In genomic region chr2:173264467-173265128, GRCm38 (mm10) we compare ENCODE assay signal across 8 mouse cellular contexts. TPM values are rescaled to one million over a fixed set of nuclear protein-coding genes. Genes with fewer than 3 reads are reported as not detected.
DNase-seq lines count a peak whose midpoint lies in the region; ATAC-seq and TF ChIP-seq lines count a peak whose summit lies in the region.

No protein-coding gene starts in this region.

- peaks cover 28% of the 10 kb centered on the region for H3K27me3 ChIP-seq in heart, embryonic 10.5 days (ENCODE audit: insufficient read depth, poor library complexity, severe bottlenecking)
- no peaks in the 10 kb centered on the region for H3K27me3 ChIP-seq in forebrain, embryonic 14.5 days (replicated peaks; ENCODE audit: control insufficient read depth, insufficient read depth, low read length)
- H3K27me3 ChIP-seq in kidney, adult 2 months (replicated peaks; ENCODE audit: control insufficient read depth, insufficient read depth, low read length): no peaks in the 10 kb centered on the region
- peaks cover 2% of the 10 kb centered on the region; the same call in 1 of the 2 replicates for H3K27me3 ChIP-seq in midbrain, embryonic 12.5 days
- H3K27me3 ChIP-seq in thymus, adult 2 months (ENCODE audit: control insufficient read depth, insufficient read depth, low read length): no peaks in the 10 kb centered on the region

- peaks cover 62% of the 10 kb centered on the region for H3K4me1 ChIP-seq in heart, embryonic 10.5 days
- H3K4me1 ChIP-seq in forebrain, embryonic 14.5 days (ENCODE audit: control insufficient read depth, insufficient read depth, low read length): peaks cover 51% of the 10 kb centered on the region
- peaks cover 51% of the 10 kb centered on the region for H3K4me1 ChIP-seq in kidney, adult 2 months (ENCODE audit: control insufficient read depth, insufficient read depth, low read length)
- H3K4me1 ChIP-seq in midbrain, embryonic 12.5 days: peaks cover 70% of the 10 kb centered on the region
- peaks cover 64% of the 10 kb centered on the region for H3K4me1 ChIP-seq in thymus, adult 2 months (replicated peaks; ENCODE audit: control insufficient read depth, insufficient read depth, low read length)

- peak overlapping the region; percentile 42; the same call in 1 of the 2 replicates for H3K27ac ChIP-seq in heart, embryonic 10.5 days
- H3K27ac ChIP-seq in forebrain, embryonic 14.5 days (ENCODE audit: low read depth, low read length): no peak overlapping the region; the same call in 1 of the 2 replicates
- H3K27ac ChIP-seq in kidney, adult 2 months (ENCODE audit: insufficient read depth, low read depth, low read length): no peak overlapping the region; the same call in 1 of the 2 replicates
- H3K27ac ChIP-seq in midbrain, embryonic 12.5 days (replicated peaks): no peak overlapping the region
- no peak overlapping the region for H3K27ac ChIP-seq in thymus, adult 2 months (ENCODE audit: control insufficient read depth, insufficient read depth, low read length)

- DNase-seq in heart, embryonic 10.5 days (ENCODE audit: low spot score): no peak
- DNase-seq in heart, adult 18-20 months: no peak
- peak; percentile 34 to 51 for DNase-seq in CD8-positive naive resting alpha-beta T cell, adult 2 months (ENCODE audit: low read depth in 2 of 2, low spot score in 2 of 2)
- DNase-seq in forebrain, embryonic 14.5 days (ENCODE audit: low spot score): peak; percentile 93
- DNase-seq in kidney, adult 2 months: peak; percentile 93
- DNase-seq in thymus, adult 2 months: peak; percentile 72
- DNase-seq in cerebellum, adult 9-11 months: no peak

- WGBS in heart, embryonic 10.5 days: 35% methylated on average over 13 of the region's 13 CpGs
- WGBS in forebrain, embryonic 14.5 days: 14% methylated on average over 13 of the region's 13 CpGs
- WGBS in kidney, adult 2 months: 29% methylated on average over 13 of the region's 13 CpGs
- 27% methylated on average over 13 of the region's 13 CpGs for WGBS in midbrain, embryonic 12.5 days
- WGBS in thymus, adult 2 months: 34% methylated on average over 13 of the region's 13 CpGs

- TF ChIP-seq POLR2A in kidney, adult 2 months (IDR thresholded peaks at IDR 0.05; ENCODE audit: low read depth, low read length): no peak
- no peak for TF ChIP-seq POLR2A in thymus, adult 2 months (IDR thresholded peaks at IDR 0.05; ENCODE audit: control insufficient read depth, extremely low read depth, insufficient read depth, low read length, poor library complexity)

- H3K4me2 ChIP-seq in forebrain, embryonic 14.5 days (ENCODE audit: low read length): peak overlapping the region; percentile 19; the same call in 1 of the 2 replicates
- H3K4me2 ChIP-seq in midbrain, embryonic 12.5 days (replicated peaks): no peak overlapping the region

- TF ChIP-seq CTCF in kidney, adult 2 months (conservative IDR thresholded peaks at IDR 0.05; ENCODE audit: insufficient read depth, insufficient read length, low read depth, low read length): no peak
- no peak for TF ChIP-seq CTCF in thymus, adult 2 months (IDR thresholded peaks at IDR 0.05; ENCODE audit: borderline replicate concordance, control insufficient read depth, extremely low read depth, insufficient read depth, low read length, poor library complexity)

- H3K9me3 ChIP-seq in heart, embryonic 10.5 days: no peaks in the 10 kb centered on the region
- H3K9me3 ChIP-seq in forebrain, embryonic 14.5 days (replicated peaks; ENCODE audit: control insufficient read depth, low read length): no peaks in the 10 kb centered on the region
- no peaks in the 10 kb centered on the region for H3K9me3 ChIP-seq in midbrain, embryonic 12.5 days

- 0 out of 2 replicates have a peak overlapping the region, but pooled peaks have one; percentile 6 for H3K9ac ChIP-seq in forebrain, embryonic 14.5 days (ENCODE audit: low read length)
- no peak overlapping the region for H3K9ac ChIP-seq in midbrain, embryonic 12.5 days (replicated peaks)

- no peaks in the 10 kb centered on the region for H3K36me3 ChIP-seq in heart, embryonic 10.5 days
- no peaks in the 10 kb centered on the region for H3K36me3 ChIP-seq in forebrain, embryonic 14.5 days (ENCODE audit: control insufficient read depth, insufficient read depth, low read length)
- no peaks in the 10 kb centered on the region for H3K36me3 ChIP-seq in kidney, adult 2 months (ENCODE audit: control insufficient read depth, insufficient read depth, low read length)
- no peaks in the 10 kb centered on the region for H3K36me3 ChIP-seq in midbrain, embryonic 12.5 days
- H3K36me3 ChIP-seq in thymus, adult 2 months (ENCODE audit: control insufficient read depth, insufficient read depth, low read length): no peaks in the 10 kb centered on the region

- no peak overlapping the region for H3K4me3 ChIP-seq in heart, embryonic 10.5 days
- no peak overlapping the region for H3K4me3 ChIP-seq in forebrain, embryonic 14.5 days (ENCODE audit: low read depth, low read length)
- H3K4me3 ChIP-seq in kidney, adult 2 months (ENCODE audit: insufficient read depth, low read depth, low read length): no peak overlapping the region
- no peak overlapping the region for H3K4me3 ChIP-seq in midbrain, embryonic 12.5 days
- H3K4me3 ChIP-seq in thymus, adult 2 months (ENCODE audit: control insufficient read depth, insufficient read depth, low read length): no peak overlapping the region

- peak; percentile 81 for ATAC-seq in forebrain, embryonic 14.5 days
- peak; percentile 59 for ATAC-seq in midbrain, embryonic 12.5 days (ENCODE audit: low FRiP score, low read depth)

RNA-seq across cellular contexts. Expression of gene Pmepa1, which starts 11.7 kb away (rescaled TPM):
- polyA plus RNA-seq in heart, embryonic 10.5 days (2016; fragmentation: Nextera tagmentation; extraction: Ambion mirVana): 1.4 and 1.9 TPM in 2 replicates
- total RNA-seq in heart, adult 18-20 months (2021): 10 to 100 TPM; 25.8 to 28.1 TPM
- polyA plus RNA-seq in forebrain, embryonic 14.5 days (2014; fragmentation: Nextera tagmentation; extraction: Ambion mirVana): 6.9 and 8.8 TPM in 2 replicates
- 35.6 and 44.7 TPM in 2 replicates for polyA plus RNA-seq in kidney, adult 2 months (2012; rRNA removed)
- polyA plus RNA-seq in midbrain, embryonic 12.5 days (2016; fragmentation: Nextera tagmentation; extraction: Ambion mirVana): 4.6 and 4.8 TPM in 2 replicates
- 68.7 and 70.3 TPM in 2 replicates for polyA plus RNA-seq in thymus, adult 2 months (2012; rRNA removed)

RNA-seq across cellular contexts. Expression of gene Zbp1, which starts 45.9 kb away (rescaled TPM):
- not detected in 2 replicates for polyA plus RNA-seq in heart, embryonic 10.5 days (2016; fragmentation: Nextera tagmentation; extraction: Ambion mirVana)
- 1 to 10 TPM in 1 of 2 experiments, under 1 TPM in 1; 0.90 to 1.3 TPM for total RNA-seq in heart, adult 18-20 months (2021)
- polyA plus RNA-seq in forebrain, embryonic 14.5 days (2014; fragmentation: Nextera tagmentation; extraction: Ambion mirVana): not detected in 2 replicates
- 3.3 and 7.8 TPM in 2 replicates for polyA plus RNA-seq in kidney, adult 2 months (2012; rRNA removed)
- polyA plus RNA-seq in midbrain, embryonic 12.5 days (2016; fragmentation: Nextera tagmentation; extraction: Ambion mirVana): 0.63 and 0.80 TPM in 2 replicates
- polyA plus RNA-seq in thymus, adult 2 months (2012; rRNA removed): 58.6 and 63.7 TPM in 2 replicates

Comparison
In these comparisons a context has a peak if more than half of its experiments do, and no peak if none do; other contexts are left out.
1. DNase-seq: peak in CD8-positive naive resting alpha-beta T cell, adult 2 months (2 of 2), forebrain, embryonic 14.5 days (single experiment), kidney, adult 2 months (single experiment) and thymus, adult 2 months (single experiment); none in heart, embryonic 10.5 days (single experiment), heart, adult 18-20 months (0 of 2) and cerebellum, adult 9-11 months (single experiment).